In the genomic region with DNA sequence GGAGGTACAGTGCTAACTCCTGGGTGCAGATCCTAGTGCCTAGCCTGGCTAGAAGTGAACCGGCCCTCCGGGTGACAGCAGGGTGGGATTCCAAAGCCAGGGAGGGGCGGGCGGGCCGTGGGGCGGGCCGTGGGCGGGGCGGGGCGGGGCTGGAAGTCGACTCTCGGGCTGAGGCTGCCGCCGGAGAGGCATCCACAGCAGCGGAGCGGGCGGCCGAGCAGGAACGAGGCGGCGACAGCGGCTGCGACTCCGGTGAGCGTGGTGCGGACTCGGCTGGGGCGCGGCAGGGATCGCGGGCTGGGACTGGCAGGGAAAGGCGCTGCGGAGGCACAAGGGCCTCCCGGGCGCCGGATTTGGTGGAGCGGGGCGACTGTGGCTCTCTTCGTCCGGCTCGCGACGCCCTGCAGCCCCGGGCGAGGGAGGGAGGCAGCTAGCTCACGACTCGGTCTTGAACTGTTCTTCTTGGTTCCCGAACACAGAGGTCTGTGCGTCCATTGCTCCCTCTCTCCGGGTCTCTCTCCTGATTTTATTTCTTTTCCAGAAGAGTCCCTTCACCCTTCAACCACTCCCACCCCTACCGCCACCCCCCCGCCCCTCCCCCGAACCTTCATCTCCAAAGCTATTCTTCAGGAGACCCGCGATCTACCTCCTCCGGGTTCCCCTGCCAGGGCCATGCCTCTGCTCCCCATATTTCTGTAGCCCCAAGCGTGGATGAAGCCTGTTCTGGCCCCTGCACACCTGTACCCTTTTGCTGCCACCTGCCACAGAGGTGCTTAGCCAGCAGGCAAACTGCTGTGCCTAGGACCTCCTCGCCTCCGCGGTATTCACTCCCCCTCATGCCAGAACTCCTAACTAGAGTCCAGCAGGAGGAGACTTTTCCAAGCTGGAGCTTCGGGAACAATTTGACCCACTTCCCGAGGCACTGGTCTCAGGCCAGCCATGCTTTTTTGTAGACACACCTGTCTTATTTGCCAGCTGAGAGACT, we compare ENCODE assay signal across 7 mouse cellular contexts. TPM values are rescaled to one million over a fixed set of nuclear protein-coding genes. Genes with fewer than 3 reads are reported as not detected.
DNase-seq lines count a peak whose midpoint lies in the region; ATAC-seq and TF ChIP-seq lines count a peak whose summit lies in the region.

A gene (plus strand): TSS at position 153 of the 985 bp plus-strand sequence.

- H3K27me3 ChIP-seq in embryonic facial prominence, embryonic 10.5 days (replicated peaks; ENCODE audit: low read depth, poor library complexity, severe bottlenecking): peaks cover 26% of the 10 kb centered on the region
- H3K27me3 ChIP-seq in heart, adult 2 months (ENCODE audit: control insufficient read depth, insufficient read depth, low read length): no peaks in the 10 kb centered on the region
- no peaks in the 10 kb centered on the region for H3K27me3 ChIP-seq in limb, embryonic 14.5 days (ENCODE audit: control insufficient read depth, insufficient read depth, low read length)
- H3K27me3 ChIP-seq in midbrain, embryonic 14.5 days (ENCODE audit: control insufficient read depth, insufficient read depth, low read length): no peaks in the 10 kb centered on the region

- TF ChIP-seq EP300 in heart, adult 2 months (IDR thresholded peaks at IDR 0.05; ENCODE audit: insufficient read depth, low read depth, low read length): no peak

- H3K4me2 ChIP-seq in limb, embryonic 14.5 days (replicated peaks; ENCODE audit: low read depth, low read length, severe bottlenecking): peak within 1 kb of the TSS; percentile 89
- H3K4me2 ChIP-seq in midbrain, embryonic 14.5 days (ENCODE audit: low read length): peak within 1 kb of the TSS; percentile 72

- WGBS in embryonic facial prominence, embryonic 10.5 days: under 1% methylated on average over 62 of the region's 62 CpGs
- under 1% methylated on average over 51 of the region's 62 CpGs for WGBS in heart, adult 2 months
- WGBS in limb, embryonic 14.5 days: 1% methylated on average over 32 of the region's 62 CpGs
- 1% methylated on average over 60 of the region's 62 CpGs for WGBS in midbrain, embryonic 14.5 days

- H3K79me2 ChIP-seq in heart, adult 2 months (replicated peaks; ENCODE audit: control insufficient read depth, insufficient read depth, low read length): no peaks in the 10 kb centered on the region

- peak within 1 kb of the TSS; percentile 85 for H3K27ac ChIP-seq in embryonic facial prominence, embryonic 10.5 days (replicated peaks)
- H3K27ac ChIP-seq in heart, adult 2 months: peak within 1 kb of the TSS; percentile 93
- H3K27ac ChIP-seq in limb, embryonic 14.5 days (replicated peaks; ENCODE audit: low read depth, low read length): no peak within 1 kb of the TSS
- peak within 1 kb of the TSS; percentile 73 for H3K27ac ChIP-seq in midbrain, embryonic 14.5 days (replicated peaks; ENCODE audit: low read depth, low read length)

- peak; percentile 92 for ATAC-seq in limb, embryonic 14.5 days (ENCODE audit: low FRiP score, low read depth)
- ATAC-seq in midbrain, embryonic 14.5 days (ENCODE audit: low FRiP score, low TSS enrichment): peak; percentile 87

- H3K4me3 ChIP-seq in embryonic facial prominence, embryonic 10.5 days: peak within 1 kb of the TSS; percentile 72
- H3K4me3 ChIP-seq in heart, adult 2 months: peak within 1 kb of the TSS; percentile 88
- H3K4me3 ChIP-seq in limb, embryonic 14.5 days (replicated peaks; ENCODE audit: low read length): peak within 1 kb of the TSS; percentile 63
- H3K4me3 ChIP-seq in midbrain, embryonic 14.5 days (replicated peaks; ENCODE audit: low read depth, low read length): peak within 1 kb of the TSS; percentile 66

- no peaks in the 10 kb centered on the region for H3K9me3 ChIP-seq in embryonic facial prominence, embryonic 10.5 days
- no peaks in the 10 kb centered on the region for H3K9me3 ChIP-seq in limb, embryonic 14.5 days (ENCODE audit: control insufficient read depth, low read length)
- no peaks in the 10 kb centered on the region for H3K9me3 ChIP-seq in midbrain, embryonic 14.5 days (ENCODE audit: control insufficient read depth, low read length)

- peak; percentile 84 for TF ChIP-seq POLR2A in heart, adult 2 months (IDR thresholded peaks at IDR 0.05; ENCODE audit: insufficient read depth, low read depth, low read length)
- 0 out of 2 replicates have a peak, but pooled peaks have one; percentile 63 for TF ChIP-seq POLR2A in limb, embryonic 14.5 days (IDR thresholded peaks at IDR 0.05; ENCODE audit: borderline replicate concordance, extremely low read depth, insufficient read depth, insufficient read length)

- peak within 1 kb of the TSS; percentile 99 for H3K9ac ChIP-seq in heart, adult 2 months (ENCODE audit: low read depth, low read length)
- H3K9ac ChIP-seq in limb, embryonic 14.5 days (ENCODE audit: low read depth, low read length, severe bottlenecking): peak within 1 kb of the TSS; percentile 69
- H3K9ac ChIP-seq in midbrain, embryonic 14.5 days (replicated peaks; ENCODE audit: low read length): peak within 1 kb of the TSS; percentile 81

- DNase-seq in adrenal gland, postnatal 25 days: peak; percentile 87
- peak; percentile 88 for DNase-seq in embryonic facial prominence, embryonic 10.5 days (ENCODE audit: low spot score)
- DNase-seq in heart, adult 2 months: peak; percentile 88 to 89
- DNase-seq in kidney, adult 18-20 months: peak; percentile 77
- DNase-seq in limb, embryonic 14.5 days (ENCODE audit: low spot score): peak; percentile 73
- peak; percentile 86 for DNase-seq in midbrain, embryonic 14.5 days
- DNase-seq in spleen, postnatal 10 days (ENCODE audit: low spot score in 2 of 2): peak; percentile 40 to 66

- H3K4me1 ChIP-seq in embryonic facial prominence, embryonic 10.5 days: peaks cover 26% of the 10 kb centered on the region
- peaks cover 14% of the 10 kb centered on the region for H3K4me1 ChIP-seq in heart, adult 2 months (ENCODE audit: control insufficient read depth, insufficient read depth, low read length)
- peaks cover 10% of the 10 kb centered on the region for H3K4me1 ChIP-seq in limb, embryonic 14.5 days (ENCODE audit: control insufficient read depth, insufficient read depth, low read length)
- H3K4me1 ChIP-seq in midbrain, embryonic 14.5 days (ENCODE audit: control insufficient read depth, insufficient read depth, low read length): peaks cover 31% of the 10 kb centered on the region

- TF ChIP-seq CTCF in heart, adult 2 months (IDR thresholded peaks at IDR 0.05): peak; percentile 30

- H3K36me3 ChIP-seq in embryonic facial prominence, embryonic 10.5 days (replicated peaks): no peaks in the 10 kb centered on the region
- peaks cover 11% of the 10 kb centered on the region for H3K36me3 ChIP-seq in heart, adult 2 months (ENCODE audit: control insufficient read depth, insufficient read depth, low read length)
- no peaks in the 10 kb centered on the region for H3K36me3 ChIP-seq in limb, embryonic 14.5 days (ENCODE audit: control insufficient read depth, insufficient read depth, low read length)
- H3K36me3 ChIP-seq in midbrain, embryonic 14.5 days (ENCODE audit: control insufficient read depth, insufficient read depth, low read length): no peaks in the 10 kb centered on the region

- intact Hi-C loops in heart, adult 2 months (cut with DNase I): loop anchor here (2.0 to 5.0 kb wide), 4 partner anchors 40 to 85 kb away; no protein-coding TSS in a partner anchor

RNA-seq across cellular contexts. Expression of the gene that starts here (rescaled TPM):
- total RNA-seq in adrenal gland, postnatal 25 days (2021): 20.5 and 21.6 TPM in 2 replicates
- polyA plus RNA-seq in embryonic facial prominence, embryonic 10.5 days (2016; fragmentation: Nextera tagmentation; extraction: Ambion mirVana): 6.3 and 6.4 TPM in 2 replicates
- total RNA-seq in heart, adult 2 months (2021): 1 to 10 TPM; 7.1 to 9.8 TPM
- polyA plus RNA-seq in heart, adult 2 months (2012; rRNA removed): 4.1 and 6.5 TPM in 2 replicates
- 3.5 and 4.6 TPM in 2 replicates for polyA plus RNA-seq in limb, embryonic 14.5 days (2012; rRNA removed)
- polyA plus RNA-seq in limb, embryonic 14.5 days (2014; fragmentation: Nextera tagmentation; extraction: Ambion mirVana): 11.3 and 11.9 TPM in 2 replicates
- polyA plus RNA-seq in midbrain, embryonic 14.5 days (2014; fragmentation: Nextera tagmentation; extraction: Ambion mirVana): 48.6 and 57.0 TPM in 2 replicates
